Mouse (Mus musculus) hematopoietic stem cell, adult 5-6 weeks (primary cell): ENCODE data around the gene Catsperd. TPM values are rescaled to one million over a fixed set of nuclear protein-coding genes. Genes with fewer than 3 reads are reported as not detected.
A peak's percentile ranks its signal among the peaks of the same experiment; 100 is the strongest.

Experiments used
- ATAC-seq, 2 experiments: fragments of 125-278 bp in 1 of 2; replicated peaks in 1 of 2; 2 replicates each; pipeline ENCODE4 v1.8.0; 2016 to 2017; ENCODE audit warnings: inconsistent platforms in 2 of 2, mild to moderate bottlenecking in 2 of 2, moderate number of reproducible peaks in 2 of 2, low read depth in 1 of 2, moderate TSS enrichment in 1 of 2; ENCODE audit not compliant: low FRiP score in 2 of 2, poor library complexity in 2 of 2, severe bottlenecking in 2 of 2, insufficient read depth in 1 of 2, low TSS enrichment in 1 of 2
- total RNA-seq: library from RNA; stranded (forward); fragments of 172-1452, 232-1000 nt; gene quantifications from 2 replicates; pipeline ENCODE4 v1.2.3, GENCODE M21; 2017

The Catsperd gene
- total RNA-seq, 1 experiment from 2014 or later, result not detected

- ATAC-seq, result no peak
Measured at GRCm38 (mm10) chr17:56634023-56634422, 6.1 kb downstream of the Catsperd start.

GRCm38 (mm10) chr17:56643237-56643636 lies 15.3 kb downstream of the Catsperd start:
- no peak for ATAC-seq

- ATAC-seq, result no peak
Measured at GRCm38 (mm10) chr17:56647546-56647945, 19.6 kb downstream of the Catsperd start.

DNA sequence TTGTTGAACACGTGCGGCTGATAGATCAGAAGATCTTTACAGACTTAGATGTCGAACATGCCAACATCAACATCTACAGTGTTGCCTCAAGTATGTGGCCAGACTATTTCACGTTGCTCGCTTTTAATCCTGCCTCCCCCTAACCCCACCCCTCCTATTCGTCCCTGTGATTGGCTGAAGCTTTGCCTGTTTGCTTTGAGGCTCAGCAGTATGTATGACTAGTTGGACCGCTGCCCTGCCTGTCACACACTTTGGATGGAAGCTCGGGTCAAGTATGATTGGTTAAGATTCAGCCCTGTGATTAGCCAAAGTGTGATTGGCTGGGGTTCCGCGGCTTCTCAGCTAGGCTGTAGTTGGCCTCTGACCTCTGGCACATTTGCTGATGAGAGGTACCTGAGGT lies 23.9 kb downstream of the Catsperd start:
- 0 out of 4 replicates have a peak, but pooled peaks of 1 of the 2 experiments have one; percentile 15 for ATAC-seq

DNA sequence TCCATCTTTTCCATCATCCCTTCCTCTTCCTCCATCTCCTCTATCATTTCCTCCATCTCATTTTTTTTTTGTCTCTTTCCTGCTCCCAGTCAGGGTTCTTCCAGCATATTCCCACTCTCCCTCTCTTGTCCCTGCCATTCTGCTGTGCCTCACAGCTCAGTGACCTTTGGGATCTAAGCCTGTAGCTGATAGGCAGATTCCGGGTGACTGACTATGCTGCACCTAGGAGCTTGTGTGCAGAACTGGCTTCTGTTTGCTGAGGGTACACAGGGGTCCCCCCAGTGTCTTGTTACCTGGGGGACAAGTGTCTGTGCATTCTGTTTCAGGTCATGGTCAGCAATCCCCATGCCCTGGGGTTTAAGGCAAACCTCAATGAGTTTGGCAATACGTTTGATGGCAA lies 26.8 kb downstream of the Catsperd start:
- no peak for ATAC-seq

- no peak for ATAC-seq
Measured at GRCm38 (mm10) chr17:56655311-56655710, 27.4 kb downstream of the Catsperd start.

DNA sequence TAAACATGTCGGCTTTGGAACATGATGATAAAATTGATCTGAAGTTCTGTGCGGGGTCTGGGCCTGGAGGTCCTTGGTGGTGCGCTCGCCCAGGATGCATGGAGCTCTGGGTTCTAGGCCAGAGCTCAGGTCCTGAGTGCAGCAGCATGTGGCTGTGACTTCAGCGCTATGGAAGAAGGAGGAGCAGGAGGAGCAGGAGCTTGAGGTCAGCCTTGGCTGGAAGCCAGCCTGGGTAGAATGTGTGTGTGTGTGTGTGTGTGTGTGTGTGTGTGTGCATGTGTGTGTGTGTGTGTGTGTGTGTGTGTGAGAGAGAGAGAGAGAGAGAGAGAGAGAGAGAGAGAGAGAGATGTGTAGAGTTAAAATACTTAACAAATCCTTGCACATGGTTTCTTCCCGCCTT lies 28.2 kb downstream of the Catsperd start:
- no peak for ATAC-seq

DNA sequence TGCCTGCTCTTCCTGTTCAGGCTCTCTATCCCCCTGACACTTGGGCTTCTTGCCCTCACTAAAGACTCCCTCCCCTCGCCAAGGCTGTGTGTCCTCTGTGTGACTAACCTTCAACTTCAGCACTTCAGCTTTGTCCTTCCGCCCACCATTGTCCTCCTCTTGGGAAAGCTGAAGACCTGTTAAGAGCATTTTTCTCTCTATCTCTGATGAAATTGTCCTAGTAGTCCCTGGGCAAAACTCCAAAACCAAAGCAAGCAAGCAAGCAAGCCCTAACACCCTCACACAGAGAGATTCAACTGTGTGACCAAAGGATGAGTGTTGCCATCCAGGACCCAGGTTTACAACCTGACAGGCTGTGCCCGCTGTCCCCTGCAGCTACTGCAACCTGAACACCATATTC lies 35.7 kb downstream of the Catsperd start:
- no peak for ATAC-seq

DNA sequence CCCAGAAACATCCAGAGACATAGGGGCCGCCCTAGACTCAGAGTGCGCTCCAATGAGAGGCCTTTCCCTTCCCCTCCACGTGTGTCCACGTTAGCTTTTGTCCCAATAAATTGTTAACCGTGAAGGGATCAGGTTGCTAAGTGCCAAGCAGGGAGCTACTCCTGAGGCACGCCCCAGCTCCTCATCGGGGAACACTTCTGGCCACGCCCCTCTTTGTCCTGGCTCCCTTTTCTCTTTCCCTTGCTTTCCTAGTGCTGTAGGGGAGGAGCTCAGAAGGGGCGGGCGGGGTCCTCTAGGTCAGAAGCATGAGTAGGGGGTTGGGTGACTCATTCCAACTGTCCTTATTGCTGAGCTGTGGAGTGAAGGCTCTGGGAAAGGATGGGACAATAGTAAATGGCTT lies 36.4 kb downstream of the Catsperd start:
- no peak for ATAC-seq

GRCm38 (mm10) chr17:56666384-56666783 lies 38.4 kb downstream of the Catsperd start:
- no peak for ATAC-seq

DNA sequence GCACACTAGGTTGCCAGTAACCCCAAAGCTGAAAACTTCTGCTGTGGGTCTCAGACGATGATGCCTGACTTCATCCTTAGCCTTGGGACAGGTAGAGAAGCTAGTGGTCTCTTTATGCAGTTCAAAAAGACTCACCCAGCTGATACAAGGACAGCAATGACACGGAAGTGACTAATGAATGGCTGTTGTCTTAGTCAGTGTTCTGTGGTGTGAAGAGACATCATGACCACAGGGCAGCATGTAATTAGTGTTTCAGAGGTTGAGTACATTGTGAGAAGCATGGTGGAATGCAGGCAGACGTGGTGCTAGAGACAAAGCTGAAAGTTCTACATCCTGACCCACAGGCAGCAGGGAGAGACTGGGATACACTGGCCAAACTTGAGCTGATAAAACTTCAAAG lies 39.6 kb downstream of the Catsperd start:
- no peak for ATAC-seq

DNA sequence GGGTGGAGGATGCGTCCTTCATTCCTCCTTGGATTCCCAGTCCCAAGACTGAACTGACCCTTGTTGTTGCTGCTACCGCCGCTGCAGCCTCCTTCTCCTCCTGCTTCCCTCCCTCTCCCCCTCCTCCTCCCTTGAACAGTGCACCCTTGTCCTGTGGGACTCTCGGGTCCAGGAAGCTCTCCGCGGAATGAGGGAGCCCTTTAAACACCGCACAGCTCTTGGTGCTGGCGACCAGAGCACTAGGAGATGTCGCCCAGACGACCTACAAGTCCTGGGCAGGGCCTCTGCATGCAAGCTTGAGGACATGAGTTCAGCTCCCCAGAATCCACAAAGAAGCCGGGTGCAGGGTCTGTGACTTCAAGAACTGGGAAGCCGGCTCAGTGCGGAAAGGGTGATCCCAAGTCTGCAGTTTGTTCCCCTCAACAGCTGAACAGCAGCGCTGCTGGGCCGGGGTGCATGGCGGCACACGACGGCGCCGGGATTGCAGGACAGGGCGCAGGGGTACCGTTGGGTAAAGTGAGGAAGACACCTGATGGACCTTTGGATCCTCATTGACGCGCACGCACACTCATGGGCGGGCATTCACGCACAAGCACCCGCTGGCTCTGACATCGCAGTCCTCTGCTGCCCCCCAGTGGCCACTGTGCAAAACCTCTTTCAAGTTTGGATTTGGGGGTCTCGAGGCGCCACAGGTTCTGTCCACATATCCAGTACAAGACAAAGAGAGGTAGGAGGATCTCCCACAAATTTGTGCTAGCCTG lies 40.6 kb downstream of the Catsperd start:
- peak; percentile 58 to 65 for ATAC-seq

GRCm38 (mm10) chr17:56669766-56670165 lies 41.8 kb downstream of the Catsperd start:
- no peak for ATAC-seq

DNA sequence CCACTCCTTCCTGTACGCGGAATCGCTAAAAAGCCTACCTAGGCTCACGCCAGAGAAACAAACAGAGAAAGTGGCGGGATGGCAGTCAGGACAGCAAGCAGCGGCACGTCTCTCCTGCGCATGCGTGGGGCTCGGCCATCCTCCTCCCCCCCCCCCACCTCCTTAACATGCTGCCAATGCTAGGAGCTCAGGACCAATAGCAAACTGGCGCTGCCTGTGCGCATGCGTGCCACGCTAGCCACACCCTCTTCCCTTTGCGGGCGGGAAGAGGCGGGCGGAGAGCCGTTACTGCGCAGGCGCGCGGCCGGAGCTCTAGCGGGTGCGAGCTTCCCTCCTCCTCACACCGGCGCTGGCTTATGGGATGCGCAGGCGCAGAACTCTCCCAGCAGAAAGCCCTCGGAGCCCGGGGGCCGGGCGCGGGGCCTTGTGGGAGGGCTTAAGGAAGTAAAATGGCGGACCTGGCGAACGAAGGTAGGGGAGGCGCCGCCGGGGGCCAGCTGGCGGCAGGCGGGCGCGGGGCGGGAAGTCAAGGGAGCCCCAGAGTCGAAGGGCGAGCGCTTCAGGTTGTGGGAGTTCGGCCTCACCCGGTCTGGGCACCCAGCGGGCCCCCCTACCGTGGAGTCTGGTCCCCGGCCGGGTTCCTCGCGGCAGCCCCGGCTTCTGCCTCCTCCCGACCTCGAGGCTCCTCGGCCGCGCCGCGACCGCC lies 45.2 kb downstream of the Catsperd start, which contains the start of gene Ranbp3:
Gene Ranbp3 (plus strand): TSS at position 354 of the 706 bp plus-strand sequence.
- peak; percentile 86 to 87 for ATAC-seq

GRCm38 (mm10) chr17:56673647-56674416 lies 45.9 kb downstream of the Catsperd start:
- ATAC-seq, result no peak

DNA sequence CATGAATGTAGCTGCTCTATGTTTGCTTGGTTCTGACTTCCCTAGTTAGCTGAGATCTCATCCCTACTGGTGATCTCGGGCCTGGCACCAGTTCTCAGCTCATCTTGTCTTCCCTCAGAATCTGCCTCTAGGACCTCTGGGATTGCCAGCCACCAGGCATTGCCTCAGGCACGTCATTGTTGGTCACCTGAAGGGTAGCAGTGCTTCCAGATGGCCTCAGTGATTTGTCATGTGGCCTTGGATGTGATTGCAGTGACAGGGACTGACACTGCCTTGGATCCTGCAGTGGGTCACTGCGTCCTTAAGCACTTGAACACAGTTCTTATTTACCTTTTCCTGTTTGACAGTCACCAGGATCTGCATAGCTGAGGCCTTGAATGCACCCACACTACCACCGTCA lies 53.8 kb downstream of the Catsperd start:
- no peak for ATAC-seq

- no peak for ATAC-seq
Measured at GRCm38 (mm10) chr17:56682880-56683279, 54.9 kb downstream of the Catsperd start.

DNA sequence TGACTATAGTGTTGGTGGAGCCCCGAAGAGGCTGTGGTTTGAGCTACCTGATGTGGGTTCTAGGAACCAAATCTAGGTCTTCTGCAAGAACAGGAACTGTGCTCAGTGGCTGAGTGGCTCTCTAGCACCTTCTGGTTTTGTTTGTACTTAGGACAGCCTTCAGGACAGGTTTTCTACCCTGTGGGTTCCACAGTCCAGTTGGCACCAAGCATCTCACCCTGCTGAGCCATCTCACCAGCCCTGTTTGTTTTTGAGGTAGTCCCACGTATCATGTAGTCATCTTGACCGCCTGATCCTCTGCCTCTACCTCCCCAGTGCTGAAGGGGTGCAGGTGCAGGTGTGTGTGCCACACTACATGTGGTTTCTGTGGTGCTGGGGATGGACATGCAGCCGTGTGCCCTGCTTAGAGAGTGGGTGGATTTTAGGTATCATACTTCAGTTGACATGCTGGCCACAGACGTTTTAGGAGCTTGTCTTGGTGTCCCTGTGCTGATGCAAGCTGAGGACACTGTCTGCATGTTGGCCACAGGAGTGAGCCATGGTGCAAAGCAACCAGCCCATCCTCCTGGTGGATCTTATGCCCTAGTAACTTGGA lies 55.7 kb downstream of the Catsperd start:
- no peak for ATAC-seq
